Mouse (Mus musculus) liver, postnatal 0 days (tissue): ENCODE measurements around the gene Rubcn.

Experiments
- CTCF ChIP-seq: sonication (generic); IDR thresholded peaks from 2 replicates; pipeline ENCODE4 v1.5.1; 2016; ENCODE audit warnings: antibody characterized with exemption, low read depth
- EP300 ChIP-seq: IDR thresholded peaks from 2 replicates; pipeline ENCODE4 v1.6.1; 2016; ENCODE audit warnings: antibody characterized with exemption, low read depth, mild to moderate bottlenecking

DNA sequence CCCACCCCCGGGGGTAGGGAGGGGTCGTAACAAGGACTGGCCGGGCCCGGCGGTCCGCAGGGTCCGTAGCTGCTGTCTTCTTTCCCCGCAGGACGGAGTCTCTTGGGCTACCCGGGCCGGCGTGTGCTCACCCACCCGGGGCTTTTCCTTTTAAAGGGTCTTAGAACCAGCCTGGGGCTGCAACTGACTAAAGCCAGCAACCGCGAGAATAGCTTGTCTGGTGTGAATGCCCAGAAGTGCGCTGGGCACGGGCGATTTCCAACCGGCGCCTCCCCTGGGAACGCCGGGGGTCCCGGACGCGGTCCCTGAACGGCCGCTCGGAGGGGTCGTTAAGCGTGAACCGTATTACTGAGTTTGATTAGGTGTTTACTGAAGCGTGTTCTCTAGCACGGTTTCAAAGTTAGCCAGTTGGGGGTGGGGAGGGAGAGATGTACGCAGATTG lies 612 bp upstream of the Rubcn start:
- no peak for TF ChIP-seq CTCF
- no peak for TF ChIP-seq EP300
